Mouse (Mus musculus): ENCODE measurements at regions not wholly inside any gene's neighbourhood (a gene's known extent, or its start where the extent isn't known, plus 50 kb on each side); places are given as distances from the start of the nearest gene placed in this dataset.
"Not testable (repeated sequence)": the region's sequence is repeated elsewhere in the genome, so short reads cannot be mapped to it uniquely, and the experiment has no call there.

GRCm38 (mm10) chr13:5519600-5519999, 341.7 kb upstream of the Klf6 start:
- in situ Hi-C loops (cut with MboI; ENCODE audit: low sequenced_read_pairs) = no loop called here

GRCm38 (mm10) chr13:5527400-5527799, 333.9 kb upstream of the Klf6 start:
- in situ Hi-C loops (cut with MboI; ENCODE audit: low sequenced_read_pairs) = no loop called here

GRCm38 (mm10) chr13:5540321-5540720, 321.0 kb upstream of the Klf6 start:
- in situ Hi-C loops (cut with MboI; ENCODE audit: low sequenced_read_pairs) = no loop called here

GRCm38 (mm10) chr13:5545521-5545920, 315.8 kb upstream of the Klf6 start:
- in situ Hi-C loops (cut with MboI; ENCODE audit: low sequenced_read_pairs) = no loop called here

- in situ Hi-C loops (cut with MboI; ENCODE audit: low sequenced_read_pairs) = no loop called here
These were observed 315.3 kb upstream of the Klf6 start for GRCm38 (mm10) chr13:5546011-5546410.

- in situ Hi-C loops (cut with MboI; ENCODE audit: low sequenced_read_pairs) = no loop called here
These were observed 314.3 kb upstream of the Klf6 start for GRCm38 (mm10) chr13:5546937-5547336.

- in situ Hi-C loops (cut with MboI; ENCODE audit: low sequenced_read_pairs) = no loop called here
These were observed 312.5 kb upstream of the Klf6 start for GRCm38 (mm10) chr13:5548768-5549167.

GRCm38 (mm10) chr13:5549175-5549574, 312.1 kb upstream of the Klf6 start:
- in situ Hi-C loops (cut with MboI; ENCODE audit: low sequenced_read_pairs) = no loop called here

- in situ Hi-C loops (cut with MboI; ENCODE audit: low sequenced_read_pairs) = no loop called here
These were observed 311.5 kb upstream of the Klf6 start for GRCm38 (mm10) chr13:5549747-5550146.

GRCm38 (mm10) chr13:5550354-5550753, 310.9 kb upstream of the Klf6 start:
- in situ Hi-C loops (cut with MboI; ENCODE audit: low sequenced_read_pairs) = no loop called here

- in situ Hi-C loops (cut with MboI; ENCODE audit: low sequenced_read_pairs) = no loop called here
These were observed 310.2 kb upstream of the Klf6 start for GRCm38 (mm10) chr13:5551131-5551530.

- in situ Hi-C loops (cut with MboI; ENCODE audit: low sequenced_read_pairs) = no loop called here
These were observed 307.8 kb upstream of the Klf6 start for GRCm38 (mm10) chr13:5553461-5553860.

- in situ Hi-C loops (cut with MboI; ENCODE audit: low sequenced_read_pairs) = no loop called here
These were observed 303.2 kb upstream of the Klf6 start for GRCm38 (mm10) chr13:5558095-5558494.

GRCm38 (mm10) chr13:5566479-5566878, 294.8 kb upstream of the Klf6 start:
- in situ Hi-C loops (cut with MboI; ENCODE audit: low sequenced_read_pairs) = no loop called here

- in situ Hi-C loops (cut with MboI; ENCODE audit: low sequenced_read_pairs) = no loop called here
These were observed 294.4 kb upstream of the Klf6 start for GRCm38 (mm10) chr13:5566896-5567295.

GRCm38 (mm10) chr13:5569579-5569978, 291.7 kb upstream of the Klf6 start:
- in situ Hi-C loops (cut with MboI; ENCODE audit: low sequenced_read_pairs) = no loop called here

- in situ Hi-C loops (cut with MboI; ENCODE audit: low sequenced_read_pairs) = no loop called here
These were observed 290.9 kb upstream of the Klf6 start for GRCm38 (mm10) chr13:5570386-5570785.

GRCm38 (mm10) chr13:5576568-5576967, 284.7 kb upstream of the Klf6 start:
- in situ Hi-C loops (cut with MboI; ENCODE audit: low sequenced_read_pairs) = no loop called here

GRCm38 (mm10) chr13:5583681-5584080, 277.6 kb upstream of the Klf6 start:
- in situ Hi-C loops (cut with MboI; ENCODE audit: low sequenced_read_pairs) = not testable (repeated sequence)

GRCm38 (mm10) chr13:5587196-5587595, 274.1 kb upstream of the Klf6 start:
- in situ Hi-C loops (cut with MboI; ENCODE audit: low sequenced_read_pairs) = no loop called here

GRCm38 (mm10) chr13:5591286-5591685, 270.0 kb upstream of the Klf6 start:
- in situ Hi-C loops (cut with MboI; ENCODE audit: low sequenced_read_pairs) = no loop called here

- in situ Hi-C loops (cut with MboI; ENCODE audit: low sequenced_read_pairs) = no loop called here
These were observed 269.3 kb upstream of the Klf6 start for GRCm38 (mm10) chr13:5591837-5592555.

GRCm38 (mm10) chr13:5592556-5593061, 268.7 kb upstream of the Klf6 start:
- in situ Hi-C loops (cut with MboI; ENCODE audit: low sequenced_read_pairs) = no loop called here

All from CH12F3 (cell line).